Mouse (Mus musculus): Measurements from ENCODE around the gene Gstt3.

Gstt3 gene

DNA sequence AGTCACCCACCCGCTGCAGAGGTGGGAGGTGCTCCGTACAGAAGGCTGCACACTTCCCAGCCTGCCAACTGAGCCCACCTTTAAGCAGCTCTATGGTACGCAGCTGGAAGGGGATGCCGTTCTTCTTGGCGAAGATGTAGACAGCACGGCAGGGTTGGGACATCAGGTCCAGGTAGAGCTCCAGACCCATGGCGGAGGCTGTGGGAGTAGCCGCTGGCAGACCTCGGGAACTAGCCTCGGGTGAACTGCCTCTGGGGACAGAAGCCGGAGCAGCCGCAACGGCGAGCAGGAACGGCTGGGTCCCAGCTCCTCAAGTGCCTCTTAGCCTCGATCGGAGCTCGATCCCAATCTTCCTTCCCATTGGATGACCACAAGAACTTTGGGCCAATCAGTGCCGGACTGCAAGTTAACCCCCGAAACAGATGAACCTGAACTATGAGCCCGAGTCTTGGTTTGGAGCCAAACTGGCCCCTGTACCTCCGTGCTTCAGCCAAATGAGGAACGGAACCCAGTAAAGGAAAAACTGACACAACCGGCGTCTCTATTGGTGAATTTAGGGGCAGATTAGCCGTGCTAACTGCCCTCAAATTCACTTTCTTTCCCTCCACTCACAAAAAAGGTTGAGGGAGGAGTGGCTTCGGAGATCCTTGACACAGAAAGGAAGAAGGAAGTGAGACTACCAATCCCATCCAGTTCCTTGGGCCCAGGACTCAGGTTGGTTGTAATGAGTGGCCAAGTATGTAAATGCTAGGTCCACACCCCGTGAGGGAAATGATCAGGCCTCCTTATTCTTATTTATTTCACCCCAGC lies at the start of gene Gstt3, which contains the start of gene Gm20441:
Gene Gstt3, minus strand, starts transcription at position 646 of the 810 bp plus-strand sequence.
Gene Gm20441, minus strand, starts transcription at position 186 of the 810 bp plus-strand sequence.
- DNase-seq (ENCODE audit: low spot score in 2 of 2): peak; percentile 66 to 70

DNA sequence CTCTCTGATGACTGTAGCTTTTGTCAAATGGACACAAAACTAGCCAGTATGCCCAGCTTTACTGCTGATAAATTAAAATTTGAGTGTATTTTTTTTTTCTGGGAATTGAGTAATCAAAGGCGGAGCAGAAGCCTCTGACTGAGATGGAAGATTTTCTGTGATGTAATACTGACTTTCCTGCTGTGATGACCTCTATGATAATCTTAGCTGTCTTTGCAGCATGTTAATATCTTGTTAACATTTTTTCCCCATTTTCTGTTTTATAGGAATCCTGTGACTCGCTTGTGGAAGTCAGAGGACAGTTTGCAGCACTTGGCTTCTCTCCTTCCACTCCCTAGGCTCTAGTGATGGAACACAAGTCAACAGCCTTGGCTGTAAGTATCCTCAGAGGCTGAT lies 49.1 kb upstream of the Gstt3 start:
- no peak for DNase-seq (ENCODE audit: low spot score in 2 of 2)

DNA sequence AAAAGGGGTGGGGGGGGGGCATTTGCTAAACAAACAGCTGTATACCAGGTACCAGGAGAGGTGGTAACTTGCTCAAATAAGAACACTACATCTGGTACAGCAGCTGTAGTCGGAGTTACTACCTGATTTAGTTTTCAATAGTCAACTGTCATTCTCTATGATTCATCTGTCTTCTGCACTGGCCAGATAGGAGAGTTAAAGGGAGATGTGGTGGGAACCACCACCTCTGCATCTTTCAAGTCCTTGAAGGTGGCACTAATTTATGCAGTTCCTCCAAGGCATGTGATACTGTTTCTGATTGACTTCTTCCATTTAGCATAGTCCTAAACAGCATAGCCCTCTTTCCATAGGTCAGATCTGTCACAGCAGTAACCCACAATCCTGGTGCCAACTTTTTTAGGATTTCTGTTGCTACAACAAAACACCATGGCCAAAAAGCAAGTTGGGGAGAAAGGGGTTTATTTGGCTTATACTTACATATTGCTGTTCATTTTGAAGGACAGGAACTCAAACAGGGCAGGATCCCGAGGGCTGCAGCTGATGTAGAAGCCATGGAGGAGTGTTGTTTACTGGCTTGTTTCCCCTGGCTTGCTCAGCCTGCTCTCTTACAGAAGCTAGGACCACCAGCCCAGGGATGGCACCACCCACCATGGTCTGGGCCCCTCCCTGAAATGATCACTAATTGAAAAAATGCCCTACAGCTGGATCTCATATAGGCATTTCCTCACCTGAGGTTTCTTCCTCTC lies 48.5 kb upstream of the Gstt3 start:
- DNase-seq (ENCODE audit: low spot score in 2 of 2): no peak

DNA sequence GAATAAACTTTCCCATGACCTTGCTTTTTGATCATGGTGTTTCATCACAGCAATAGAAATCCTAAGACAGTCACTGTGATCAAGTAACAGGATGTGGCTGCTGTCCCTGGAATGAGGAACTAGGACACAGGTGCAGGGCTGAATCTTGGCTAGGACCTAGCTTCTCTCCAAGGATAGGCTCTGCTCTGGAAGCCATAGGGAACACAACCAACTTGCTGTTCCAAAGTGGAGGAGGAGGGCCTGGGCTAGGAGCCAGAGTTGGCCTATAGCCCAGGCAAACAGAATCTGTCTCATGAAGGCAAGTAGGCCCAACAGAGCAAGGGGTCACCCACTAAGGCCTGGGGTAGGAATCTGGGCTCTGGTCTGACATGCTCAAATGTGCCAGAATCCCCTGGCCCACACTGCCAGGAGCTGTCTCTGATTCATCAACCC lies 47.3 kb upstream of the Gstt3 start:
- peak in 1 of 2 experiments; percentile 32 for DNase-seq (ENCODE audit: low spot score in 2 of 2)

DNA sequence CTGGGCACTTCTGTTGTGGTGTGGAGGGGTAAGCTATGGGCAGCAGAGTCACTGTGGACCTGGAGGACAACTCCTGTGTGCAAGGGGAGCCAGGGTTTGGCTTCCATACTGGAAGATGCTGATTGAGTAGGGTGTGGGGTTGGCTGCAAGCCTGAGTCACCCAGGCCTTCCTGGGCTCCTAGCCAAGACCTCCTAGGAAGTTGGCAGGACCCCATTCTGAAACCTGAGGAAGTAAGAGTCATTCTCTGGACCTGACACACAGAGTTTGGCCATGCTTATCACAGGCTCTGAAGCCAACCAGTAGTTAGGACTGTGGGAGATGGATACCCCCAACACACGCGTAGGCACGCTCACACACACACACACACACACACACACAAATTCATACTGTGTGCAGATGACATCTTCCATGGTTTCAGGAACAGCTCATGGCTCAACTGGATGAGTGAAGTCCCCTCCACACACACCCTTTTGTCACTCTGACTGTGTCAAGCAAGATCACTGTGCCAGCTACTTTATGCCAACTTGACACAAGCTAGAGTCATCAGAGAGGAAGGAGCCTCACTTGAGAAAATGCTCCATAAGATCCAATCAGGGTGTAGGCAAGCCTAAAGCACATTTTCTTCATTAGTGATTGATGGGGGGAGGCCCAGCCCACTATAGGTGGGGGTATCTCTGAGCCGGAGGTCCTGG lies 46.6 kb upstream of the Gstt3 start:
- peak in 1 of 2 experiments; percentile 33 for DNase-seq (ENCODE audit: low spot score in 2 of 2)

DNA sequence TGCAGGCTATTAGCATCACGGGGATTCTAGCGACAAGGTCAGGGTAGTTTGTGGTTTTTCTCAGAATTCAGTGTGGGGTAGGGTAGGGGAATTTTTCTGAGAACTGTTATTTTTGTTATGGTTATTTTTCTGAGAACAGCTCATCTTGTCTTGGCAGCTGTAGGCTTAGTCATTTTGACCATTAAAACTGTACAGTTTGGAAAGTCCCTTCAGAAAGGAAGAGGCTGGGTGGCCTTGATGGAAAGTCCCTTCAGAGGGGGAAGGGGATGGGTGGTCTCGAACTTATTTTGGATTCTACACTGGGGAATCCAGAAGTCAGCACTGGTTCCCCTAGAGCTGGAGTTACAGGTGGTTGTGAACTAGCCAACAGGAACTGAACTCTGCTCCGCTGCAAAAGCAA lies 43.3 kb upstream of the Gstt3 start:
- no peak for DNase-seq (ENCODE audit: low spot score in 2 of 2)

DNA sequence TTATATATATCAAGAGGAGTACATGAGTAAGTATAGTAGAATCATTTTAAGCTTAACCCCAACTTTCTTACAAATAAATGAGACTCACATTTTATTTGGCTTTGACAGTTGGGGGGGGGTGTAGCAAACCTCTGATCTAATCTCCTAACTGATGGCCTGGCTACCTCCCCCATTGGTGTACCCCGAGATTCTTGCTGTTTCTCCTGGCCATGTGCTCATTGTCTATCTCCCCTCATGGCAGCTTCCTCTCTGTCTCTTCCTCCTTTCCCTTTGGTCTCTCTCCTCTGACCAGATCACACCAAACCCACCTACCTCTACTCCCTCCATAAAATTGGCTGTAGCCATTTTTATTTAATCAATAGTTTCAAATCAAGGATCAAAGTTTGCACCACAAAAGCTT lies 42.6 kb upstream of the Gstt3 start:
- no peak for DNase-seq (ENCODE audit: low spot score in 2 of 2)

DNA sequence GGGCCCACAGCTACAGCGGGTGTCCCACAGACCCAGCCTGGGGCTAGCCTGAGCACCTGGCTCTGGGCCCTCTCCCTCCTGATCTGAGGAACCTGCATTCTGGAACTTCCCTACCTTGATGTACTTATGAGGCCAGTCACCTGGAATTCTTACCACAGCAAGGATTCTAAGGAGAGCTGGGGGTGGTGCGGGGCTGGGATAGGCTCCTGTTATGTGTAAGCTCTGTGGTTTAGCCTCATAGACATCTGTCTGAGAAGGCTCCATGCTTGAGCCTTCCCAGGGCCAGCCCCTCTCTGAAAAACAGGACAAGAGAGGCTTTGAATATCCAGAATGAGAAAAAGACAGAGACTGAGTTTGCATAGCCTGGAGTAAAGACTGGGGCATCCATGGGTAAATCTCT lies 41.2 kb upstream of the Gstt3 start, which contains the start of gene Gstt4:
Gene Gstt4, minus strand, starts transcription at position 101 of the 400 bp plus-strand sequence.
- DNase-seq (ENCODE audit: low spot score in 2 of 2): no peak

DNA sequence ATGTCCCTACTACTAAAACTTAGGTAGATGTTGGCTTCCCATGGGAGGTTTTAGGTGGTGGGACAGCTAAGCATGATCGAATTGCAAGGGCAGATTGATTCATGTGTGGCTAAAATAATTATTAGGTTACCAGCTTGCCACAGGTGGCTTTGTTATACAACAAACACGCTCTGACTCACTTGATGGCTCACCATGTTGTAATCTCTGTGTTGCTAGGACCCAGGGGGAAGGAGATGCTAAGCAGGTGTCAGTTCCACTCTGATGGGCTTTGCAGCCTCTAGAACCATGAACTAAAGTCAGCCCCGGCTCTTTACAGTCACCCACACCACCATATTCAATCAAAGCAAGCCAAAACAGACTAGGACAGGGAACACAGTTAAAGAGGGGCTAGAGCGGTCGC lies 38.7 kb upstream of the Gstt3 start:
- no peak for DNase-seq (ENCODE audit: low spot score in 2 of 2)

DNA sequence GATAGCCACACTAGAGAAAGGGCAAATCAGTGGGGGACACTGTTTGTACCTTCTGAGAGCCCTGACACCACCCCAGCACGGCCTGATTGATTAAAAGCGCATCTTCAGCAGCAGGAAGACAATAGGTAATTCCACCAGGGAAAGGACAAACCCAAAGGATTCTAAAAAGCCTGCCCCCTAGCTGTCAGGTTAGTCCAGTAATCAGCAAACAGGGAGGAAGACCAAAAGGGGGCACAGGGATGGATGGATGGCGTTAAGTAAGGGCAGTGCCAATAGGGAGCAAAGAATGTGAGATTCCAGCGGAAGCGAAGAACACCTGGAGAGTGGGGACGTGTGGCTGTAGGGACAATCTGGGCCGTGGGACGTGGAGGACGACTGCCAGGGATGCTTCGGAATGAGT lies 37.4 kb upstream of the Gstt3 start:
- no peak for DNase-seq (ENCODE audit: low spot score in 2 of 2)

DNA sequence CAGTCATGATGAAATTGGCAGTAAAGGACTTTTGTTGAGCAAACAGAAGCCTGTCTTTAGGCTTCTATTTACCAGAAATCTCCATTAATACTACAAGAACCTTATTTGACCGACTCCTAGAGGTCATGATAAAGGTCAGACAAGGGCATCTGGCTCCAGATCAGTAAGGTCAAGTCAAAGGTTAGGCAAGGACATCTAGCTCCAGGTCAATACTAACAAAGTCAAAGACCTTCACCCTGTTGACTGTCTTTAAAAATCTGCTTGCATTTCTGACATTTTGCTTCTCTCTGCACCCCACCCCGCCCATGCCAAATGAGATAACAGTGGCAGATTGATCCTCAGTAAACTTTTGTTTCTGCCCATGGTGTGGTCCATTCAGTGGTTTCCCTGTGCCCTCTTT lies 23.0 kb upstream of the Gstt3 start:
- no peak for DNase-seq (ENCODE audit: low spot score in 2 of 2)

DNA sequence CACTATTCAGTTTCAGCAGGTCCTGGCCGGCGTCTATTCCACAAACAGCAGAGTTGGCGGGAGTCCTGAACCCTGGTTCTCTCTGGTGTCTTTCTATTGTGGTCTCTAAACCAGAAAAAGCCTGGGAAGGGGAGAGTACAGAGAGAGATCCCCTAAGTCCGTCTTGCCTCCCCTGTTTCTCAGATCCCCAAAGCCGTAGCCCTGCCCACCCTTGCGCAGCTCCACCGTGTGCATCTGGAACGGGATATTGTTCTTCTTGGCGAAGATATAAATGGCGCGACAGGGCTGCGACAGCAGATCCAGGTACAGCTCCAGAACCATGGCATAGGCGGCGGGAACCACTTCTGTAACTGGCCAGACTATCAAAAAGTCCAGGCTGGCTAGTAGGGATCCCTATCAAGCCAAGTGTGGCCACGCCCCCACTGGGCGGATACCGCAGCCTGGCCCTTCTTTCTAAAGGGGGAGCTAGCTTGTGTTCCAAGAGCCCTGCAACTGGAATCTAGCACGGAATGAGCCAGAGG lies 17.0 kb upstream of the Gstt3 start, which contains the start of gene Gstt1:
Gene Gstt1, minus strand, starts transcription at position 409 of the 521 bp plus-strand sequence.
- DNase-seq (ENCODE audit: low spot score in 2 of 2): peak in 1 of 2 experiments; percentile 53

DNA sequence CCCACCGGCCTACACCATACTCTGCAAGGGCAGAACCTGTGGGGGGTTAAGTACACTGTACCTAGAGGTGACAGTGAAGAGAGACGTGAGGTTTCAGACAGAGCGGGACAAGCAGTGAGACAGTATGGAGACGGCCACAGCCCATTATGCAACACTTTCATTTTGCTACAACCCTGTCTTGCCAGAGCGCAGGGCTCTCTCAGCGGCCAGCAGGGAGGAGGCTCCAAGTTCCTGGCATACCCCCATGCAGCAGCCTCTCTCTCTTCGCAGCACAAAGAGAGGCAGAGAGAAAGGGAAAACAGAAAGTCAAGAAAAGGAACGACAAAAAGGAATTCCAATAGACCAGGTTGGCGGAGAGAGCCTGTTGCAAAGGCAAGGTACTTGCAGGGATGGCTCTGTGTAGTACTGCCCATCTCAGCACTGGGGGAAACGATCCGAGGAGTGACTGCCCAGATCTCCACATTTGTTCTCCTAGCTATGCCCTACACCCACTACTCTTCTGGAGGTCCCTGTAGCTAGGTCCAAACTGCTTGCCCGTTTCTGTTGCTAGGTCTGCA lies 16.5 kb upstream of the Gstt3 start:
- DNase-seq (ENCODE audit: low spot score in 2 of 2): peak in 1 of 2 experiments; percentile 44

DNA sequence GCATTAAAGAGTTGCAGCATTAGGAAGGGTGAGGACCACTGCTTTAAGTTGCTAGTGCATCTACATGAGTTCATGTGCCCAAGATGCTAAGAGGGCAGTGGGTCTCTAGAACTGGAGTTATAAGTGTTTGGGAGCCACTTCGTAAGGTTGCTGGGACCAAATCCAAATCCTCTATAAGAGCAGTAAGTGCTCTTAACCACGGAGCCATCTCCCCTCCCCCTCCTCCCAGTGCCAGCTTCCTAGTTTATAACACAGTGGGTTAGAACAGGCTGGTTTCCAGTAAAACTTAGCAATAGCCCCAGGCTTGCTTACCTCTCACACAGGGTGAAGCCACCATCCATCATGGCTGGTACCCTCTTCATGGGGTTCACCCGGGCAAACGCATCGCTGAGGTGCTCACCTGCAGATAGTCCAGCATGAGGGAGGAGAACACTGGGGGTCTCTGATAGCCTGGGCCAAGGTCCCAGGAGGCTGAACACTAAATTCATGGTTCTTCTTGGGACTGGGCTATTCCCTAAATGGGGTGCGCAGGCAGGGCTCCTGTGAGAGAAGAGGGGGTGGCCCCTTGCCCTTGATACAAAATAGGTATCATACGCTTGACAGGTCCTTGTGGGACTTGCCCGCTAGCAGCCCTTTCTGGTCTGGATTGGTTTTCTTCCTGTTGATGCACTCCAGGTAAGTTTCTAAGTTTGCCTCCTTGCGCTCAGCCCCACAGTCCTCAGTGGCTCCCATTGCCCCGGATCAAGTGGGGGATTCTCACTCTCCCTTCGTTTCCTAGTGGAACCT lies 15.7 kb upstream of the Gstt3 start:
- no peak for DNase-seq (ENCODE audit: low spot score in 2 of 2)

DNA sequence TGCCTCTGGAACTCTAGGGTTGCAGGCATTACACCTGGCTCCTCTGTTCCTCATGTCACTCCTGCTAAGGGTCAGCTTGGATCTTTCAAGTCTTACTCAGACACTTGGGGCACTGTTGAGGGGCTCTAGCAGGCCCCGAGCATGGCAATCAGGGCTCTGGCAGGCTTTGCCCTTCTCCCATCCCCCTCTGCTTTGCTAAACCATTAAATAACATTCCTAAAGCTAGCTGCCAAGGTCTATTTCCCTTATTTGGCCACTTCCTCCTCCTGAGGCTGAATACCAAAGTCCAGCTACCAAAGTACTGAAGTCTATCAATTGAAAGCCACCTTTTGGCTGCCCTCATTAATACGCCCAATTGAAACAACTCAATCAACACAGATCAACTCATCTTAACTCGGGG lies 13.7 kb upstream of the Gstt3 start:
- DNase-seq (ENCODE audit: low spot score in 2 of 2): no peak

DNA sequence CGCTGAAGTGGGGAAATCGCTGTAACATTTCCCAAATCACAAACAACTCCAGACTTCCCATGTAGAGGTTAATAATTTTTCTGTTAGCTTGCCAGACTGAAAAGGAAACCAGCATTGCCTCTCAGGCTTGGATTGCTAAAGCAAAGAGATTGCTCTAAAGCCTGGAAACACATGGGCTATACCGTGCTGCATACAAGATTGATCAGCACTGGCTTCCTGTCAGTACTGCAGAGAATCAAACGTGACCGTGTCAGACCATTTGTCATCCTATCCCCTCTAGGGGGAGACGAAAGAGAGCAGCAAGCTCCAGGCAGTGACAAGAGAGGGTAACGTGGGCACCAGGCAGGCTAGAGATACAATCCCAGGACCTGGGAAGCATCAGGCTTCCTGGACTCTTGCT lies 9.6 kb upstream of the Gstt3 start:
- no peak for DNase-seq (ENCODE audit: low spot score in 2 of 2)

DNA sequence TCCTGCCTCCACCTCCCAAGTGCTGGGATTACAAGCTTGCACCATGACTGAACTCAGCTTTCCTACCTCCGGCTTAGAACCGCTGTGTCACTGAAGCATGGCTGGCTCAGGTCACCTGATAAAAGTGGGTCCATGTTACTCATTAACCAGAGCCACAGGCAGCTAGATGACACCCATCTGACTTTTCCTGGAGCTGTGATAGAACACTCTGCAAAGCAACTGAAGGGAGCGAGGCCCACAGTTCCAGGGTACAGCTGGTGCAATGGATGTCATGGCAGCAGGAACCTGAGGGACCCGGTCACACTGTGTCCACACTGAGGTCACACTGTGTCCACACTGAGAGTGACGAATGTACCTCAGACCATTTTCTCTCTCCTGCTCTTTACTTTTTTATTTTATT lies 8.6 kb upstream of the Gstt3 start:
- DNase-seq (ENCODE audit: low spot score in 2 of 2): no peak

DNA sequence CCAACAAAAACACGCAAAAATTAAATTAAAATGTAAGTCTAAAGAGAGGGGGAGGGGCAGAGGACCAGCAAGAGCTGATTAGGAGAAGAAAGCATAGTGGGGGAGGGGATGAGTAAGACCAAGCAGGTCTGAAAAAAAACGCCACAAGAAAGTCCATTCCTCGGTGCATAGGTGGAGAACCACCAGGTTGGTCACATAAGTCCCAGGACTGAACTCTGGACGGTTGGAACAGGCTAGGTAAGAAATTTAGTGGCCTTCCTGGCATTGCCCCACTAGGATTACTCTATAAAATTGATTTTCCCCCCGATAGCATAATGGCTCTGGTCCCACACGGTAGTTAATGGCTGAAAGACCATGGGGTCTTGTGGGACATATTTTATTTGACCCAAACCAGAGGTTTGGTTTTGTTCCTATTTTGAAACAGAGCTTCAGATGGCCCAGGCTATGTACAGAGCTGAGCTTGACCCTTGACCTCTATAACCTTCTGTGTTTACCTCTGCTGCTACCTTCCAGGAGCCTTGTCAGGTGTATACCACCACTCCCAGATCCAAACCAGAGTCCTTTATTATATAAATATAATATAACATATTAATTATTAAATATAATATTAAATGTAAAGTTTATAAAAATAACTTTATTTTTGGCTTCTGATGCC lies 8.0 kb upstream of the Gstt3 start:
- no peak for DNase-seq (ENCODE audit: low spot score in 2 of 2)

DNA sequence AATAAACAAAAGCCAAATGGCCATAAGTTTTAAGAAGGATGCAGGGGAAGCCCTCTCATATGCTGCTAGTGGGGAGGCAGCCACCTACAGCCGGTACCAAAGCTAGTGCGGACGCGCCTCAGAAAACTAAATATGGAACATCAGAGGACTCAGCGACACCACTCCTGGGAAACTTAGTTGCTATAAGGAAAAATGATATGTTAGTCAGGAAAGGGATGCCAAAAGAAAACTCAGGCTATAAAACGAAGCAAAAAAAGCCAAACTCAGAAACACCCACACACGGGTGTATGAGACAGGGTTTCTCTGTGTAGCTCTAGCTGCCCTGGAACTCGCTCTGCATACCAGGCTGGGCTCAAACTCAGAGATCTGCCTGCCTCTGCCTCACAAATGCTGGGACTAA lies 7.1 kb upstream of the Gstt3 start:
- no peak for DNase-seq (ENCODE audit: low spot score in 2 of 2)

DNA sequence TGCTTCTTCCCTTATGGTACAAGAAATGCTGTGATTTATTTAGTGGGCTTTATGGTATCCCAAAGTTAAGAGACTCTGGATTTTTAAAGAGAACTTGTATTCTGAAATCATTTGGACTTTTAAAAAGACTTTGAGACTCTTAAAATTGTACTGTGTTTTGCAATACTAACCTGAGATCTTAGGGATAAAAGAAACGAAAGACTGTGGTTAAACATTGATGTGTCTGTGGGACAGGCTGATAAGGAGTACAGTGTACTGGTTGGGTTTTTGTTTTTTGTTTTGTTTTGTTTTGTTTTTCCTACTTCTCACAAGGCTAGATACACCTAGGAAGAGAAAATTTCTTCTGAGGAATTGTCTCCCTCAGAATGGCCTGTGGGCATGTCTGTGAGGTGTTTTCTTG lies 4.2 kb upstream of the Gstt3 start:
- DNase-seq (ENCODE audit: low spot score in 2 of 2): no peak
